ENCODE assay signal across 21 mouse cellular contexts in genomic region chr2:35434576-35435123, GRCm38 (mm10). TPM values are rescaled to one million over a fixed set of nuclear protein-coding genes. Genes with fewer than 3 reads are reported as not detected.
DNase-seq lines count a peak whose midpoint lies in the region; ATAC-seq lines count a peak whose summit lies in the region.
"Had no signal": no experiment of that assay in that cellular context is flagged by ENCODE, and none has a peak within 500 bp of the region (broad histone marks: within the 10 kb centered on the region; RNA-seq: fewer than 3 reads in every experiment).

No protein-coding gene starts in this region.

- no peaks in the 10 kb centered on the region for H3K36me3 ChIP-seq in kidney, embryonic 16.5 days (ENCODE audit: insufficient read depth, low read length)
- no peaks in the 10 kb centered on the region for H3K36me3 ChIP-seq in kidney, embryonic 14.5 days (ENCODE audit: control insufficient read depth, insufficient read depth, low read length)
- H3K36me3 ChIP-seq in stomach, embryonic 14.5 days (ENCODE audit: control insufficient read depth, insufficient read depth, low read length) = no peaks in the 10 kb centered on the region
- H3K36me3 ChIP-seq: hindbrain, embryonic 15.5 days; limb, embryonic 13.5 days; midbrain, embryonic 10.5 days had no signal

- no peak overlapping the region for H3K4me3 ChIP-seq in kidney, embryonic 16.5 days (ENCODE audit: low read length)
- H3K4me3 ChIP-seq in kidney, embryonic 14.5 days (ENCODE audit: low read length) = no peak overlapping the region
- no peak overlapping the region for H3K4me3 ChIP-seq in brown adipose tissue, adult 24 weeks (ENCODE audit: insufficient read depth, low read depth, low read length)
- no peak overlapping the region for H3K4me3 ChIP-seq in stomach, embryonic 14.5 days (ENCODE audit: low read depth, low read length)
- H3K4me3 ChIP-seq: forebrain, embryonic 13.5 days; hindbrain, embryonic 15.5 days; limb, embryonic 13.5 days; midbrain, embryonic 10.5 days had no signal

- peak; percentile 92 for DNase-seq in heart, adult 11 months
- DNase-seq in heart, postnatal 14 days = no peak
- no peak for DNase-seq in urinary bladder, postnatal 25 days (ENCODE audit: low spot score)
- no peak for DNase-seq in cerebellum, adult 11-12 months
- DNase-seq: cerebellum, postnatal 10 days; kidney, postnatal 25 days; lung, embryonic 14.5 days; lung, postnatal 4 days; thymus, adult 18-20 months had no signal

- no peak overlapping the region for H3K4me2 ChIP-seq in kidney, embryonic 16.5 days (replicated peaks; ENCODE audit: low read depth, low read length)
- H3K4me2 ChIP-seq in kidney, embryonic 14.5 days (replicated peaks; ENCODE audit: low read depth, low read length) = no peak overlapping the region
- H3K4me2 ChIP-seq in stomach, embryonic 14.5 days (replicated peaks; ENCODE audit: low read depth, low read length) = no peak overlapping the region
- H3K4me2 ChIP-seq: forebrain, embryonic 13.5 days; heart, embryonic 11.5 days; hindbrain, embryonic 15.5 days; limb, embryonic 13.5 days; lung, embryonic 14.5 days had no signal

- no peak for ATAC-seq in kidney, embryonic 16.5 days (ENCODE audit: low FRiP score, low TSS enrichment)
- no peak for ATAC-seq in kidney, embryonic 14.5 days (ENCODE audit: low FRiP score, low TSS enrichment)
- ATAC-seq in stomach, embryonic 14.5 days (ENCODE audit: insufficient number of reproducible peaks, insufficient read depth, low FRiP score, low read depth) = 0 out of 2 replicates have a peak, but pooled peaks have one; percentile 19
- ATAC-seq: forebrain, embryonic 13.5 days; intestine, postnatal 0 days had no signal

- H3K9ac ChIP-seq in kidney, embryonic 16.5 days (replicated peaks; ENCODE audit: low read length) = 0 out of 2 replicates have a peak overlapping the region, but pooled peaks have one; percentile 12
- no peak overlapping the region for H3K9ac ChIP-seq in kidney, embryonic 14.5 days (ENCODE audit: low read depth, low read length)
- H3K9ac ChIP-seq in stomach, embryonic 14.5 days (replicated peaks; ENCODE audit: low read depth, low read length) = no peak overlapping the region
- H3K9ac ChIP-seq: forebrain, embryonic 13.5 days; hindbrain, embryonic 15.5 days; limb, embryonic 13.5 days; lung, embryonic 14.5 days had no signal

- no peaks in the 10 kb centered on the region for H3K27me3 ChIP-seq in kidney, embryonic 16.5 days (ENCODE audit: insufficient read depth, low read length)
- H3K27me3 ChIP-seq in kidney, embryonic 14.5 days (ENCODE audit: control insufficient read depth, insufficient read depth, low read length) = no peaks in the 10 kb centered on the region
- no peaks in the 10 kb centered on the region for H3K27me3 ChIP-seq in stomach, embryonic 14.5 days (ENCODE audit: control insufficient read depth, insufficient read depth, low read length)
- H3K27me3 ChIP-seq: forebrain, embryonic 13.5 days; hindbrain, embryonic 15.5 days had no signal

- 51% methylated on average over 6 of the region's 6 CpGs for WGBS in kidney, embryonic 16.5 days
- 66% methylated on average over 6 of the region's 6 CpGs for WGBS in kidney, embryonic 14.5 days
- 65% methylated on average over 6 of the region's 6 CpGs for WGBS in stomach, embryonic 14.5 days

- peaks cover 38% of the 10 kb centered on the region for H3K4me1 ChIP-seq in kidney, embryonic 16.5 days (ENCODE audit: insufficient read depth, low read length)
- peaks cover 35% of the 10 kb centered on the region for H3K4me1 ChIP-seq in kidney, embryonic 14.5 days (ENCODE audit: control insufficient read depth, insufficient read depth, low read length)
- peaks cover 16% of the 10 kb centered on the region; the same call in 1 of the 2 replicates for H3K4me1 ChIP-seq in brown adipose tissue, adult 24 weeks (ENCODE audit: control insufficient read depth, insufficient read depth, insufficient read length, low read length)
- peaks cover 33% of the 10 kb centered on the region for H3K4me1 ChIP-seq in stomach, embryonic 14.5 days (ENCODE audit: control insufficient read depth, insufficient read depth, low read length)
- H3K4me1 ChIP-seq: forebrain, embryonic 13.5 days had no signal

- no peak overlapping the region for H3K27ac ChIP-seq in kidney, embryonic 16.5 days (ENCODE audit: low read length)
- H3K27ac ChIP-seq in kidney, embryonic 14.5 days (ENCODE audit: low read depth, low read length) = no peak overlapping the region
- H3K27ac ChIP-seq in brown adipose tissue, adult 24 weeks (replicated peaks; ENCODE audit: low read depth, low read length) = peak overlapping the region; percentile 79
- H3K27ac ChIP-seq in stomach, embryonic 14.5 days (ENCODE audit: low read length) = no peak overlapping the region
- H3K27ac ChIP-seq: forebrain, embryonic 13.5 days; hindbrain, embryonic 15.5 days; limb, embryonic 13.5 days; midbrain, embryonic 10.5 days had no signal

- no peaks in the 10 kb centered on the region for H3K9me3 ChIP-seq in kidney, embryonic 16.5 days (ENCODE audit: low read length)
- H3K9me3 ChIP-seq in kidney, embryonic 14.5 days (ENCODE audit: control insufficient read depth, low read length) = no peaks in the 10 kb centered on the region
- H3K9me3 ChIP-seq in stomach, embryonic 14.5 days (ENCODE audit: control insufficient read depth, low read depth, low read length) = no peaks in the 10 kb centered on the region
- H3K9me3 ChIP-seq: forebrain, embryonic 13.5 days; hindbrain, embryonic 15.5 days; limb, embryonic 13.5 days; midbrain, embryonic 10.5 days had no signal

- intact Hi-C loops in heart, postnatal 14 days (cut with DNase I) = loop anchor here (5.0 kb wide), 1 partner anchor 73 kb away; no protein-coding TSS in a partner anchor

RNA-seq across cellular contexts. Expression of gene Ggta1, which starts 28.4 kb away (rescaled TPM):
- total RNA-seq in heart, postnatal 14 days (2021) = 10 to 100 TPM; 25.1 to 26.3 TPM
- polyA plus RNA-seq in kidney, embryonic 16.5 days (2015; fragmentation: Nextera tagmentation; extraction: Ambion mirVana) = 23.3 and 24.2 TPM in 2 replicates
- polyA plus RNA-seq in kidney, embryonic 14.5 days (2014; fragmentation: Nextera tagmentation; extraction: Ambion mirVana) = 10.3 and 21.5 TPM in 2 replicates
- 8.8 and 14.5 TPM in 2 replicates for polyA plus RNA-seq in brown adipose tissue, adult 24 weeks (2012; ENCODE audit: insufficient read depth, insufficient read length, missing spikeins)
- polyA plus RNA-seq in stomach, embryonic 14.5 days (2014; fragmentation: Nextera tagmentation; extraction: Ambion mirVana) = 23.5 and 27.1 TPM in 2 replicates

RNA-seq across cellular contexts. Expression of gene 4930402F06Rik, which starts 37.7 kb away (rescaled TPM):
- total RNA-seq in heart, postnatal 14 days (2021) = not detected
- polyA plus RNA-seq in kidney, embryonic 16.5 days (2015; fragmentation: Nextera tagmentation; extraction: Ambion mirVana) = not detected in 2 replicates
- not detected in 2 replicates for polyA plus RNA-seq in kidney, embryonic 14.5 days (2014; fragmentation: Nextera tagmentation; extraction: Ambion mirVana)
- polyA plus RNA-seq in brown adipose tissue, adult 24 weeks (2012; ENCODE audit: insufficient read depth, insufficient read length, missing spikeins) = not detected in 2 replicates
- not detected in 2 replicates for polyA plus RNA-seq in stomach, embryonic 14.5 days (2014; fragmentation: Nextera tagmentation; extraction: Ambion mirVana)
- polyA plus RNA-seq: forebrain, embryonic 13.5 days; heart, embryonic 11.5 days; hindbrain, embryonic 15.5 days; intestine, postnatal 0 days; limb, embryonic 13.5 days; lung, embryonic 14.5 days; midbrain, embryonic 10.5 days; neural tube, embryonic 14.5 days; urinary bladder, adult 2 months had no signal
